Mouse (Mus musculus): ENCODE results near the gene Rusc2.
A peak's percentile ranks its signal among the peaks of the same experiment; 100 is the strongest.

The Rusc2 gene

DNA sequence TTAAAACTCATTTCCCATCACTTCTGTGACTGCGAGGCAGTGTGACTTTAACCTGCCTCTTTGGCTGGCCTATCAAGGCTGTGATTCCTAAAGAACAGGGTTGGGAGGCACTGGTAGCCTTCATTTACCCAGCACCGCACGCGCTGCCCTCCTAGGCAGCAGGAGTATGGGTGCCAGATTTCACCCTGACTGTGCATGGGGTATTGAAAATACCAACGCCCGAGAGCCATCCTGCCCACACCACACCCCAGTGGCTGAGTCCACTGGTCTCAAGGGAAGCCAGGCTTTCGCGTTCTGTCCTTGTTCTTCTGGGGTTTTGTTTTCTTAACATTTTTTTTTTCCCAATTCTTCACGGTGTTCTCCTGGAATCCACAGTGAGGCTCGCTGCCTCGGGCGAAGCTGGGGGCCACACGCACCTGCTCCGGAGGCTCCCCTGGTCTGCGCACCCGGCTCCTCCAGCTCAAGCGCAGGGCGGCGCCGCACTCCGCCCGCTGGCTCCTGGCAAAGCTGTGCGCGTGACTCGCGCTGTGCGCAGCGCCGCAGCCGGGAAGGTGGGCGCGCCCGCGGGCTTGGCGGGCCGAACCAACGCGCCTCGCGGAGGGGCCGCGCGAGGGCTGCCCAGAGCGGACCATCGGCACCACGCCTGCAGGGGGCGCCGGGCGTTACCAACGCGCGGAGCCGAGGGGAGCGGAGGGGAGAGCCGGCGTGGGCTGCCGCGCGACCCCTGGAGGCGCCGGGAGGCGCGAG lies at the start of gene Rusc2:
Rusc2 (plus strand) TSS at position 572 of the 747 bp plus-strand sequence.
- peak; percentile 93 to 95 for DNase-seq

DNA sequence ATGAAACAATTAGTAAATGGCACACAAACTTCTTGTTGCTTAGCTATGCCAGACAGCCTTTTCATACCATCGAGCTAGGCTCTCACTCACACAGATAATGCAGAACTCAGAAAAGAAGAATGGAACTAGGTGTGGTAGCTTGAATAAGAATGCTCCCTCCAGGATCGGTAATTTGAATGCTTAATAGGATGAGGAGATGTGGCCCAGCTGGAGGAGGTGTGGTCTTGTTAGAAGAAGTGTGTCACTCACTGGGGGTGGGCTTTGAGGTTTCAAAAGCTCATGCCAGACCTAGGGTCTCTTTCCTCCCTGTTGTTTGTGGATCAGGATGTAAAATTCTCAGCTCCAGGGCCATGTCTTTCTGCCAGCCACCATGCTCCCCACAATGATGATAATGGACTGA lies 47.0 kb upstream of the Rusc2 start:
- DNase-seq, result no peak

DNA sequence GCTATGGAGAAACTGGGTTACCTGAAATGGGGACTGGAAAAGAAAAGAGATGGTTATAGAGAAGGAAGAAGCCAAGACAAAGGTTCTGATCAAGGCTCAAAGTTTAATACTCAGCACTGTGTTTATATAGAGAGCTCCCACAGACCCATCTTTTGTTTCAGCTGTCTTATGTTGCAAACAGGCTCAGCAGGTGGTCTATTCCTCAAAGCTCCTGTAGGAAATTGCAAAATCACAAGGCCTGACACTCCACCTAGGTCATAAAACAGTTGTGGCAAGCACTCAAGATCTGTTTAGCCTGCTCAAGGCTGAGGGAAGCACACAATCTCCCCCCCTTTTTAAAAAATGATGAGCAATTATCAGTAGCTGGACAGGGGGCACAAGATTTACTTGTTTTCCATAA lies 45.6 kb upstream of the Rusc2 start:
- no peak for DNase-seq

- no peak for DNase-seq
These were observed 41.5 kb upstream of the Rusc2 start for GRCm38 (mm10) chr4:43340096-43340804.

- no peak for DNase-seq
These were observed 40.4 kb upstream of the Rusc2 start for GRCm38 (mm10) chr4:43341276-43341891.

- DNase-seq, result no peak
These were observed 39.3 kb upstream of the Rusc2 start for GRCm38 (mm10) chr4:43342443-43342842.

- DNase-seq, result no peak
These were observed 36.8 kb upstream of the Rusc2 start for GRCm38 (mm10) chr4:43344932-43345331.

DNA sequence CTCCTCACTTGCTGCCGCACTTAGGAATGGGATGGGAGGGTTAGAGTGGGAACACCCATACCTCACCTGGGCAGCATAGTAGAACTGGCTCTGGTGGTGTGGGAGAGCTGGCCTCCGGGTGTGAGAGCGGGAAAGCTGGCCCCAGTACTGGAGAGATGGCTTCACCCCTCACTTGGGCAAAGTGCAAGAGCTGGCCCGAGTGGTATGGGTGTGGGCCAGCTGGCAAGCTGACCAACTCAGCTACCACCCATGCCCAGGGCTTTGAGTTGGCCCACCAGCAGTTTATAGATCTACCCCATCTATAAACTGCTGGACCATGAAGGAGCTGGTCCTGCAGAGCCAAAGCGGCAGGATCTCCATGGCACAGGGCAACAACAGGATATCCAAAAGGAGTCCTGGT lies 32.6 kb upstream of the Rusc2 start:
- DNase-seq, result peak in 1 of 2 experiments; percentile 16

- DNase-seq, result no peak
These were observed 31.7 kb upstream of the Rusc2 start for GRCm38 (mm10) chr4:43350038-43350560.

DNA sequence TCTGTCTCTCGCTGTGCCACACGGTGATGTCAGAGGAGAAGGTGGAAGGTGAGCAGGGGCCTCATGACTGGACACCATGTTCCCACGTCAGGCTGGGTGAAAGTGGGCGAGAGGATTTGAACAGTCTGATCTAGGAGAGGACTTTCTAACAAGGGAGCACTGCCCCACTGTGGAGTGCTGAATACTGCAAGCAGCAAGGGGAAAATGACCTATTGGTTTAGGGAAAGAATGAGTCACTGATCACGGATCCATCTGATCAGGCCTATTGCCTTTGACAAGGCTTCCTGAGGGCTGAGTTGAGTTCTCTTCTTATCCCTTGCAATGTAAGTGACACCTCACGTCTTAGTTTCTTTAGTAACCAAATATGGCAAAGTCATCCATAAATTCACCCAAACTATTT lies 28.1 kb upstream of the Rusc2 start:
- DNase-seq, result no peak

DNA sequence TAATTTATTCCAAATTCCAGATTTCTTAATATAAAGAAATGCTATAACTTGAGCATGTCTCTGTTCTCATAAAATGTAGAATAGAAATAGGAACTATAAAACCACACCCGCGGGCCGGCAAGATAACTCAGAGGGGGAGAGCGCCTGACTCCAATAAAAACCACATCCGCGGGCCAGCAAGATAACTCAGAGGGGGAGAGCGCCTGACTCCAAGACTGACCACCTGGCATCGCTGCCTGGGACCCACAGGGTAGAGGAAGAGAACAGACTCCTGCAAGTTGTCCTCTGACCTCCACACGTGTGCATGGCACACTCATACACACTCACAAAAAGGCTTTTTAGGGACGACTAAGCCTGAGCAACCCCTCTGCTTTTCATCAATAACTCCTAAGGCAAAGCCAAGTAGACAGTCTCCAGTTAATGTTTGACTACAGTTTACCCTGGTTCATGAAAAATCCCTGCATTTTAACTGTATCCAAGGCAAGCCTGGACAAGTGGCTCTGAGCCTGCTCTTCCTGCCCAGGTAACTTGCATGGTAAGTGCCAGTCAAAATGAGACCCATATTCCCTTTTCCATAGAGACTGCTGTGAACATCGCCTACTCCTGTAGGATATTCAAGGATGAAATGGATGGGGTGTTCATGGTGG lies 16.7 kb upstream of the Rusc2 start:
- no peak for DNase-seq

DNA sequence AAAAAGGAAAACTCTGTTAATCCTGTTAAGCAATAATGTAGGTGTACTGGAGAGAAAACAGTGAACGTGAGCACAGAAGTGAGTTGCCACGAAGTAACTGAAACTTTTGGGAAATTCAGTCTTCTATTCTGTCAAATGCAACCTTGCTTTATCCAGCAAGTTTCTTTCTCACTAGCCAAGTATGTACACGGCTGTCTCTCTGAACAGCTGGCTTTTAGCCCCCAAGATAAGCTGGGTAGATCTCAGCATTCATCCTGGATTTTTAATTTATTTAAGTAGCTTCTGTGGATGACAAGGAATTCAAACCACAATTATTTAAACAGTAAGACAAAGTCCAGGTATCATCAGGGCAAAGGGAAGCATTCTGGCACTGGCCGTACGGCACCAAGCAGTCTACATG lies 14.5 kb upstream of the Rusc2 start:
- DNase-seq, result no peak

- DNase-seq, result no peak
These were observed 14.0 kb upstream of the Rusc2 start for GRCm38 (mm10) chr4:43367787-43368186.

DNA sequence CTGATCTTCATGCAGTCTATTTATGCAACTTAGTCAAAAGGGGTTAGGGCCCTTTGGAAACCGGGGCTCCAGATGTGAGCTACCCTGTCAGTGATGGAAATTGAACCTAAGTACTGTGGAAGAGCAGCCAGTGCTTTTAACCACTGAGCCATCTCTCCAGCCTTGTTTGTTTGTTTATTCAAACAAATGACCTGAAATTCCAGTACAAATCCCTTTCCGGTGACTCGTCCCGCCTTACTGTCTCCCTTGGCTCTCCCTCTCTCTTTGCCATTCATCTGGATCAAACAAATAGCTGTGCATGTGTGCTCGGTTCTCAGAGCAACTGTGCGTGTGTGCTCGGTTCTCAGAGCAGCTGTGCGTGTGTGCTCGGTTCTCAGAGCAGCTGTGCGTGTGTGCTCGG lies 10.4 kb upstream of the Rusc2 start:
- DNase-seq, result no peak

DNA sequence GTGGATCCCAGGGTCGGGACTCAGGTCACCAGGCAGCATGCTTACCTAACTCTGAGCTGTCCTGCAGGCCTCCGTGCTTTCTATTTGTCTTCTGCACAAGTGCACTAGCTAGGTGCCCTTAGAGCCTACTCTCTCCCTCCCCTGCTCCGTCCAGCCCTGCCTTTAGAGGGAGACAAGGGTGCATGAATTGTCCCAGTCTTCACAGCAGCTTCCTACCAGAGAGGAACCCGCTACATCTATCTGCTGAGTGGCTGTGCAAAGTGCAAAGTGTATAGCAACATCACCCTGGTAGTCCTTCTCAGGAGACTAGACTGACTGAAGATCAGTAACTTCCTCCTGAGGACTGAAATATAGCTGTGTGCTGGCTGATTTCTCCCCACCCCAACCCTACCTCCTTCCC lies 9.6 kb upstream of the Rusc2 start:
- DNase-seq, result peak; percentile 28 to 47

- DNase-seq, result no peak
These were observed 7.5 kb upstream of the Rusc2 start for GRCm38 (mm10) chr4:43374266-43374665.

DNA sequence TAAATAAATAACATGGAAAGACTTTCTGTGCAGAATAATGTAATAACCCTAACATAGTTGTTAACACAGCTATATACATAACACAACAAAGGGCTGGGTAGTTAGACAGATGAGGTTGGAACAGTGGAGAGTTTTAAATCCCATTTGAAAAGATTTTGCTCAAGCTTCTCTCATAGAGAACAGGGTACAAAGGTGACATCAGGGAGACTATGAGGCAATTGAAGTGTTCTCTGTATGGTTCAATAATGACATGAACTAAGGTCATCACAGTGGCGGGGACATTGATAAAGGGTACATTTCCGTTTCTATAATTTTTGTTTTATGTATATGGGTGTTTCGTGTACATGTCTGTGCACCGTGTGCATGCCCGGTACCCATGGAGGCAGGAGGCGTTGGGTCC lies 2.2 kb upstream of the Rusc2 start:
- no peak for DNase-seq

GRCm38 (mm10) chr4:43380951-43381350 lies 828 bp upstream of the Rusc2 start:
- peak in 1 of 2 experiments; percentile 35 for DNase-seq

DNA sequence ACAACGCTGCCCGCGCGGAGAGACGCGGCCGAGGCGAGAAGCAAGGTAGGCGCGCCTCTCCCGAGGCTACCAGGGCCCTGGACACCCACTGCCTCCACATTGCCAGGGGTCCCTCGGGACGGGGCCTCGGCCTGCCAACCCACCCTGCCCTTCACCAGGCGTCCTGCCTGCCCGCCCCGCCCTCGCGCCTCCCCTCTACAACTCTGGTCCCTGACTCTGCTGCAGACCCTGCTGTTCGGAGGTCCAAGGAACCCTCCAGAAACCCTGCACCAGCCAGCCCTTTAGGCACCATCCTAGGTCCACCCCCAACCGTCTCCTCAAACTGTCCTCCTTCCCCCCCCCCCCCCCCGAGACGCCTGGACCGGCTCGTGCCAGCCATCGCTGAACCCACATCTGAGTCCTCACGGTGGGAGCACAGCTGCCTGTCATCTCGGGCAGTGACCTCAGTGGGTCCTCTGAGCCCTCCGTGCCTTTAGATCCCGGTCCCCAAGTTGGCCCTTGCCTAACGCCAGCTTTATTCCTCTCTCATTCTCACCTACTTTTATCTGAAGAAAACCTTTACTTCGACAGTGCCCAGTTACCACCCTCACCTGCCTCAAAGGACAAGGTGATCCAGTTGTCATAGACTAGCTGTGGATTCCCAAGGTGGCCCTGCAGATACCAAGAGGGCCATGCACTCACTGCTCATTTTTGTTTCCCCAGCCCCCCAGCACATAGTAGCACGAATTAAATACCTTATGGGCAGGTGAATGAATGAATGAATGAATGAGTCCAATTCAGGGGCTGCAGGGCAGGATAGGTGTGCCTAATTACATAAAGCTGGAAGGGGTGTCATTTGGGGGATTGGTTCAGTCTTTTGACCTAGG lies 609 bp downstream of the Rusc2 start:
- DNase-seq, result no peak

DNA sequence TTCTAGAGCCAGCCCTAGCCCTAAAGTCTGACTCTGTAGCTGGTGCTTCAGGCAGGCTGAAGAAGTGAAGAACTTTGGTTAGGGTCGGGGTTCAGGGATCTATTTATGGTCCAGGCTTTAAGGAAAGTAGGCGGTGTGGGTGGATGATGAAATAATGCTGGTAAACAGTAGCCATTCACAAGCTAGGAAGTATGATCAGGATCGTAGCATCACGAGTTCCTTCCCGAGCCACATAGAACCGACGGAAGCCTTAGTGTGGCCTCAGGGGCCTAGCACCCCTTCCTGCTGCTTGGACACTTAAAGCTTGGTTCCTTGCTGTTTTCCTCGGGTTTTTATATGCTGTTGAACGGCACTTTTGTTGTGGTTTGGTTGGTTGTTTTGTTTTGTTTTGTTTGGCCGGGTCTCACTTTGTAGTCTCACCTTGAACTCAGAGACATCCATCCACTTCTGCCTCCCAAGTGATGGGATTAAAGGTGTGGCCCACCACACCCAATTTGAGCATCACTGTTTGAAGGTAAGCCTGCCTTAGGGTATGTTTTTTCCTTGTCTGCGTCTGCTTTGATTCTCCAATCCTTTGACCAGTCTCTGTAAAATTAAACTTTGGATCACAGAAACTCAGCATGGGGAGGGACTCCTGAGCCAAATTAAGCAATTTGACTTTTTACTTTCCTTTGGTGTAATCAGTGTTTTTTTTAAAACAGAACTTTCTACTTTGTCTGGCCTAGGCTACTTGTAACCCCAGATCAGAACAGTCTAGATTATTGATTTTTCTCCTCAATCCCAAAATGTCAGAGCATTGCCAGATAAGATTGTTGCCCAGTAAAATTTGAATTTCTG lies 1.7 kb downstream of the Rusc2 start:
- DNase-seq, result no peak

DNA sequence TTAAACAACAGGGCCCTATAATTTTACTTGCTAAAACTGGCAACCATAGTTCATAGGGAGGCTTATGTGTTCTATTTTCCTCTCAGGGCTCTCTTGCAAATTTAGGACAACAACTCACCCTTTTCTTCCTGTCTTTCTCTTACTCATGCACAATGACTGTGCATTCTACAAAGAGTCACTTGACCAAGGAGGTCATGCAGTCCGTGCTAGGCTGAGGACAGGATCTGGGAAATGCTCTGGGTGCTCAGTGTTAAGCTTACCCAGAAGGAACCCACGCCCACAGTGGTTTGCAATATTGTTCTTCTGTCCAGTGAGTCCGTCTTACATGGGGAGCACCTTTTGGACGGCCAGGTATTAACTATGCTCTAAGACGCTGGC lies 2.3 kb downstream of the Rusc2 start:
- no peak for DNase-seq
